Mouse (Mus musculus): Measurements from ENCODE around the gene Cdh8. TPM values are rescaled to one million over a fixed set of nuclear protein-coding genes. Genes with fewer than 3 reads are reported as not detected.

Gene Cdh8
- total RNA-seq (2021): 10 to 100 TPM; 82.9 to 90.8 TPM
- long read RNA-seq, experiment 1, full-length matches to known transcripts: 13 of 22 reads
- long read RNA-seq, experiment 1, partial matches to known transcripts: 5 of 22 reads
- long read RNA-seq, experiment 1, other reads (novel, unspliced or antisense): 4 of 22 reads
- long read RNA-seq, experiment 2, full-length matches to known transcripts: 32 of 52 reads
- long read RNA-seq, experiment 2, partial matches to known transcripts: 8 of 52 reads
- long read RNA-seq, experiment 2, other reads (novel, unspliced or antisense): 12 of 52 reads

DNA sequence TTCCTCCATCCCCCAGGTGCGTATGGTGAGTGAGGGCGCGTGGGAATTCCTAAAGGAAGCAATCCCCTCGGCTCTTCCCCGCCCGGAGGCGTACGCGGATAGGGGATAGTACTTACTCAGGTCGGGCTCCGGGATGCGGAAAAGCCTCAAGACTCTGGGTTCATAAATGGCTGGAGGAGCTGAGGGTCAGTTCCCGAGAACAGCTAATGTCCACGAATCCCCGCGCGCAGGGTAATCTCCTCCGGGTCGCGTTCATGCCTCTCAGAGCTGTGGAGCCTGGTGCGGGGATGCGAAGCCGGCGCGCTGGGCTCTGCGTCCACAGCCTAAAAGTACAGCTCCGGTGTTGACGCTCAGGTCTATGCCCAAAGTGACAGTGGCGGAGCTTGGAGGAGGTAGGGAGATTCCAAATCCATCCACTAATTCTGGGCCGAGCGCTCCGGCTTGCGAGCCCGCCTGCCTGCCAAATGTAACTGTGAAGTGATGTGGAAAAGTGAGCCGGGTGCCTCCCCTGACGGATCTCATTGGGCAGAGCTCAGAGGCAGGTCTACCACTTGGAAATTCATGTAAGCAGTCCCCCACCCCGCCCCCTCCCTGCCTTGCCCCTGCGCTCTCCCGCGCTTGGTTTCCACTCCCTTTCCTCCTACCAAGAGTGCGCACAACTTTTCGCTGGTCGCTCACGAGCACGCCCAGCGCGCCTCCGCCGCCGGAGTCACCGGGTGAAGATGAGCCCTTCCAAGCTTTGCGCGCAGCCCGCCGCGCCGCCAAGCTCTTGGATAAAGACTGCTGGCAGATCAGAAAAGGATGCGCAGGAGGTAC, at the start of gene Cdh8:
TSS of gene Cdh8 (minus strand) at position 506 of the 816 bp plus-strand sequence.
- DNase-seq (ENCODE audit: low spot score in 2 of 2): peak; percentile 81 to 82
- TF ChIP-seq CTCF (conservative IDR thresholded peaks at IDR 0.05): no peak
- Histone ChIP-seq H3K4me3 (peak within 1 kb of the TSS; percentile 76), H3K27ac (peak within 1 kb of the TSS; percentile 92)

- TF ChIP-seq CTCF (conservative IDR thresholded peaks at IDR 0.05): no peak
- no peak overlapping the region for H3K27ac ChIP-seq
- DNase-seq (ENCODE audit: low spot score in 2 of 2): no peak
- no peak overlapping the region for H3K4me3 ChIP-seq
Observed at GRCm38 (mm10) chr8:99446506-99446905, 30.2 kb upstream of the Cdh8 start.

GRCm38 (mm10) chr8:99425901-99426300, 9.6 kb upstream of the Cdh8 start:
- H3K27ac ChIP-seq: no peak overlapping the region
- TF ChIP-seq CTCF (conservative IDR thresholded peaks at IDR 0.05): no peak
- no peak overlapping the region for H3K4me3 ChIP-seq
- no peak for DNase-seq (ENCODE audit: low spot score in 2 of 2)

DNA sequence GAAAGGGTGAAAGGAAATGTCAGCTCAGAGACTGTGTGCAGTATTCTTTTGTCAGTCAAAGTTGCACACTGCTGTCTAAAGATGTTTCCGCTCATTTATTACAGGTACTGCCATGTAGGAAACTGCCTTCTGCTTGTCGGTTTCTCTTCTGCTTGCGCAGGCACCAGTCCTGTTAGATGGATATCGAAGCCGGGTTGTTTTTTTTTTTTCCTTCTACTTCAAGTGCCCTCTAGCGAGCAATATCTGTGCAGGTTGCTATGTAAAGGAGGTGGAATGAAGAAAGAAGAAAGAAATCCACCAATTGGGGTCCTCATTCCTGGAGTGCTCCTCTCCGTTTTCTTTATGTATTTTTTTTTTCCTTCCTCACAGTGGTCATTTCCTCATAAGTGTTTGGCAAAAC, 5.2 kb upstream of the Cdh8 start:
- Histone ChIP-seq H3K4me3 (peak overlapping the region; percentile 52), H3K27ac (peak overlapping the region; percentile 67; the same call in 1 of the 2 replicates)
- peak; percentile 78 for TF ChIP-seq CTCF (conservative IDR thresholded peaks at IDR 0.05)
- DNase-seq (ENCODE audit: low spot score in 2 of 2): no peak

DNA sequence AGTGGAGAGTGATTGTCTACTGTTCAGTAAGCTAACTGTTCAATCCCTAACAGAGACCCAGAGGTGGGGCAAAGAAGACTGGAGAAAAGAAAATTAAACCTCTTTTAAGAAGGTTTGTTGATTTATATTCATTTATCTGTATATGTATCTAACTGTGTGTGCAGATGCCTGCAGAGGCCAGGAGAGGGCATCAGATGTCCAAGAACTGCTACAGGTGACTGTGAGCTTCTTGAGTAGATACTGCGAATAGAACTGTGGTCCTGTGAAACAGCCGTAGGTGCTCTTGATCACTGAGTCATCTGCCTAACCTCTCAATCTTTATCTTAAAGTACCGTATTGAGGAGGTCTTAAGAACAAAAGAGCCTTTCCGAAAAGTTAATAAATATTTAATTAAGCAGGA, 3.5 kb upstream of the Cdh8 start:
- no peak overlapping the region for H3K4me3 ChIP-seq
- peak; percentile 51 for TF ChIP-seq CTCF (conservative IDR thresholded peaks at IDR 0.05)
- H3K27ac ChIP-seq: no peak overlapping the region
- DNase-seq (ENCODE audit: low spot score in 2 of 2): no peak

- TF ChIP-seq CTCF (conservative IDR thresholded peaks at IDR 0.05): no peak
- peak overlapping the region; percentile 76 for H3K4me3 ChIP-seq
- DNase-seq (ENCODE audit: low spot score in 2 of 2): peak; percentile 46 to 49
- peak overlapping the region; percentile 92 for H3K27ac ChIP-seq
Observed at GRCm38 (mm10) chr8:99417456-99417855, 1.2 kb upstream of the Cdh8 start.

- TF ChIP-seq CTCF (conservative IDR thresholded peaks at IDR 0.05): no peak
Observed at GRCm38 (mm10) chr8:99415076-99415965, 950 bp downstream of the Cdh8 start.

GRCm38 (mm10) chr8:99414483-99414921, 1.8 kb downstream of the Cdh8 start:
- no peak for TF ChIP-seq CTCF (conservative IDR thresholded peaks at IDR 0.05)
- DNase-seq (ENCODE audit: low spot score in 2 of 2): no peak
- Histone ChIP-seq H3K4me3 (peak overlapping the region; percentile 76), H3K27ac (peak overlapping the region; percentile 92)

More at GRCm38 (mm10) chr8:99415076-99415965, 950 bp downstream of the Cdh8 start:
- H3K27ac ChIP-seq: peak overlapping the region; percentile 92
- peak; percentile 26 to 36 for DNase-seq (ENCODE audit: low spot score in 2 of 2)
- H3K4me3 ChIP-seq: peak overlapping the region; percentile 76

GRCm38 (mm10) chr8:99413877-99414482, 2.3 kb downstream of the Cdh8 start:
- peak overlapping the region; percentile 76 for H3K4me3 ChIP-seq
- peak overlapping the region; percentile 92 for H3K27ac ChIP-seq
- DNase-seq (ENCODE audit: low spot score in 2 of 2): no peak
- TF ChIP-seq CTCF (conservative IDR thresholded peaks at IDR 0.05): no peak

- H3K27ac ChIP-seq: peak overlapping the region; percentile 62
- H3K4me3 ChIP-seq: no peak overlapping the region
- TF ChIP-seq CTCF (conservative IDR thresholded peaks at IDR 0.05): no peak
- no peak for DNase-seq (ENCODE audit: low spot score in 2 of 2)
Observed at GRCm38 (mm10) chr8:99393908-99394307, 22.4 kb downstream of the Cdh8 start.

DNA sequence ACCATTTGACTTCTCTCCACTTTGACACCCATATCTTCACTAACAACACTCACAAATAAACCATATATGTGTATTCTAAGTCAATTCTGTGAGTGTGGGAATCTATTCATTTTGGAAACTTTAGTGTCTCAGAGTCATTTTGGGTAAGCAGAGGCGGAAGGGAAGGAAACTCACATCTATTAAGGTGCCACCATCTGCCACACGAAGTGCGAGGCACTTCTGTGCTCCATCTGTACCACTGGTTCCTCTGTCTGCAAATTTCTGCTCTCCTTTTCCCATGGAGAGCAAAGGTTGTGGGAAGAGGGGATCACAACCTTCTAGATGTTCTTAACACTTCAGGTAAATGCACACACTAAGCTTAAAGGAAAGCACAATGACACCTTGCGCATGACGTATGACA, 46.2 kb downstream of the Cdh8 start:
- no peak for DNase-seq (ENCODE audit: low spot score in 2 of 2)
- H3K4me3 ChIP-seq: no peak overlapping the region
- H3K27ac ChIP-seq: no peak overlapping the region; the same call in 1 of the 2 replicates
- no peak for TF ChIP-seq CTCF (conservative IDR thresholded peaks at IDR 0.05)

- DNase-seq (ENCODE audit: low spot score in 2 of 2): no peak
- Histone ChIP-seq H3K27ac (peak overlapping the region; percentile 67), H3K4me3 (no peak overlapping the region)
- TF ChIP-seq CTCF (conservative IDR thresholded peaks at IDR 0.05): no peak
Observed at GRCm38 (mm10) chr8:99369166-99369565, 47.1 kb downstream of the Cdh8 start.
